ENCODE assay signal across 20 mouse cellular contexts in the genomic region with DNA sequence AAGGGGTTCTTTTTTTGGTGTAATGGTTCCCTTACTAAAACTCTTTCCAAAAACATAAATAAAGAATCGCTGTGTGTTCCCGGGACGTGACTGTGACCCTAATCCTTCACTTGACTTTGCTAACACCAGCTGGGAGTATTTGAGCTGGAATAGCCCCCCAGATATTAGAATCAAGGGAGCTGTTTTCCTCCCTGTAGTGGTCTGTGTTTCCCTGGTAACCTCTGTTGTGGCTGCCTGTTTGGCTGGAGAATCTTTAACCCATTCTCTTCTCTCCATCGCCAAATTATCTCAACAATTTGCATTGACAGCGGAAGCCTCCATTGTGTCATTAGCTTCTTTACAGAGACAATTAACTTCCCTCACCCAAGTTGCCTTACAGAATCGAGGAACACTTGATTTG.
A peak's percentile ranks its signal among the peaks of the same experiment; 100 is the strongest.
DNase-seq lines count a peak whose midpoint lies in the region; ATAC-seq and TF ChIP-seq lines count a peak whose summit lies in the region.
"Had no signal": no experiment of that assay in that cellular context is flagged by ENCODE, and none has a peak within 500 bp of the region (broad histone marks: within the 10 kb centered on the region; RNA-seq: fewer than 3 reads in every experiment).

No protein-coding gene starts in this region.

- no peak overlapping the region for H3K27ac ChIP-seq in hindbrain, embryonic 13.5 days
- H3K27ac ChIP-seq in midbrain, embryonic 15.5 days = no peak overlapping the region
- no peak overlapping the region for H3K27ac ChIP-seq in heart, embryonic 12.5 days (ENCODE audit: poor library complexity, severe bottlenecking)
- no peak overlapping the region for H3K27ac ChIP-seq in intestine, embryonic 16.5 days (ENCODE audit: low read length)
- H3K27ac ChIP-seq: embryonic facial prominence, embryonic 12.5 days; heart, embryonic 13.5 days; limb, embryonic 13.5 days; liver, embryonic 15.5 days had no signal

- 15% methylated on average over 6 of the region's 6 CpGs for WGBS in hindbrain, embryonic 13.5 days
- 15% methylated on average over 6 of the region's 6 CpGs for WGBS in midbrain, embryonic 15.5 days
- 60% methylated on average over 6 of the region's 6 CpGs for WGBS in heart, embryonic 12.5 days
- 38% methylated on average over 6 of the region's 6 CpGs for WGBS in intestine, embryonic 16.5 days

- peak; percentile 4 for DNase-seq in embryo, embryonic 10.5 days (ENCODE audit: low spot score)
- no peak for DNase-seq in embryo, embryonic 9.5 days (ENCODE audit: extremely low spot score)
- peak; percentile 64 for DNase-seq in brain, embryonic 14.5 days (ENCODE audit: low read depth)
- no peak for DNase-seq in right cerebral cortex, postnatal 36 days (ENCODE audit: low spot score in 2 of 2)
- DNase-seq: adrenal gland, postnatal 36 days; cerebellum, adult 9-11 months; heart, postnatal 4 days; kidney, adult 18-20 months; kidney, postnatal 10 days had no signal

- no peaks in the 10 kb centered on the region for H3K27me3 ChIP-seq in hindbrain, embryonic 13.5 days
- no peaks in the 10 kb centered on the region for H3K27me3 ChIP-seq in midbrain, embryonic 15.5 days (replicated peaks)
- no peaks in the 10 kb centered on the region for H3K27me3 ChIP-seq in heart, embryonic 12.5 days (replicated peaks)
- H3K27me3 ChIP-seq in intestine, embryonic 16.5 days (replicated peaks; ENCODE audit: control insufficient read depth, insufficient read depth, low read length) = no peaks in the 10 kb centered on the region
- H3K27me3 ChIP-seq: embryonic facial prominence, embryonic 12.5 days; heart, embryonic 13.5 days; limb, embryonic 13.5 days; liver, embryonic 15.5 days had no signal

- TF ChIP-seq POLR2A in brain, embryonic 14.5 days (IDR thresholded peaks at IDR 0.05; ENCODE audit: borderline replicate concordance, extremely low read depth, insufficient read depth, insufficient read length, poor library complexity, severe bottlenecking) = no peak

- H3K4me2 ChIP-seq in hindbrain, embryonic 13.5 days = peak overlapping the region; percentile 31
- peak overlapping the region; percentile 3; the same call in 1 of the 2 replicates for H3K4me2 ChIP-seq in midbrain, embryonic 15.5 days
- H3K4me2 ChIP-seq in heart, embryonic 12.5 days = no peak overlapping the region
- no peak overlapping the region for H3K4me2 ChIP-seq in intestine, embryonic 16.5 days (ENCODE audit: low read depth, low read length)
- H3K4me2 ChIP-seq: embryonic facial prominence, embryonic 12.5 days; heart, embryonic 13.5 days; limb, embryonic 13.5 days; liver, embryonic 15.5 days had no signal

- TF ChIP-seq CTCF in brain, embryonic 14.5 days (IDR thresholded peaks at IDR 0.05; ENCODE audit: borderline replicate concordance, extremely low read depth, insufficient read depth, insufficient read length) = no peak

- H3K9me3 ChIP-seq in hindbrain, embryonic 13.5 days = no peaks in the 10 kb centered on the region
- H3K9me3 ChIP-seq in midbrain, embryonic 15.5 days = no peaks in the 10 kb centered on the region
- H3K9me3 ChIP-seq in heart, embryonic 12.5 days (replicated peaks) = no peaks in the 10 kb centered on the region
- no peaks in the 10 kb centered on the region for H3K9me3 ChIP-seq in intestine, embryonic 16.5 days (ENCODE audit: control insufficient read depth, low read length)
- H3K9me3 ChIP-seq: embryonic facial prominence, embryonic 12.5 days; heart, embryonic 13.5 days; limb, embryonic 13.5 days; liver, embryonic 15.5 days had no signal

- no peak overlapping the region for H3K9ac ChIP-seq in hindbrain, embryonic 13.5 days
- H3K9ac ChIP-seq in midbrain, embryonic 15.5 days = no peak overlapping the region
- no peak overlapping the region for H3K9ac ChIP-seq in heart, embryonic 12.5 days
- H3K9ac ChIP-seq in intestine, embryonic 16.5 days (ENCODE audit: low read depth, low read length) = no peak overlapping the region
- H3K9ac ChIP-seq: embryonic facial prominence, embryonic 12.5 days; heart, embryonic 13.5 days; limb, embryonic 13.5 days; liver, embryonic 15.5 days had no signal

- ATAC-seq in hindbrain, embryonic 13.5 days (ENCODE audit: low FRiP score) = peak; percentile 63; the same call in 1 of the 2 replicates
- ATAC-seq in midbrain, embryonic 15.5 days (replicated peaks) = peak; percentile 75
- ATAC-seq in heart, embryonic 12.5 days (ENCODE audit: insufficient number of reproducible peaks, low FRiP score) = no peak
- no peak for ATAC-seq in intestine, embryonic 16.5 days
- ATAC-seq: CD4-positive, CD25-positive, alpha-beta regulatory T cell, adult 4 months; lung, postnatal 0 days had no signal

- H3K36me3 ChIP-seq in hindbrain, embryonic 13.5 days = no peaks in the 10 kb centered on the region
- no peaks in the 10 kb centered on the region for H3K36me3 ChIP-seq in midbrain, embryonic 15.5 days (replicated peaks)
- no peaks in the 10 kb centered on the region for H3K36me3 ChIP-seq in heart, embryonic 12.5 days
- no peaks in the 10 kb centered on the region for H3K36me3 ChIP-seq in intestine, embryonic 16.5 days (ENCODE audit: control insufficient read depth, insufficient read depth, low read length)
- H3K36me3 ChIP-seq: embryonic facial prominence, embryonic 12.5 days; G1E; heart, embryonic 13.5 days; limb, embryonic 13.5 days; liver, embryonic 15.5 days had no signal

- H3K4me3 ChIP-seq in hindbrain, embryonic 13.5 days = no peak overlapping the region
- no peak overlapping the region for H3K4me3 ChIP-seq in midbrain, embryonic 15.5 days
- no peak overlapping the region for H3K4me3 ChIP-seq in heart, embryonic 12.5 days
- H3K4me3 ChIP-seq in intestine, embryonic 16.5 days (ENCODE audit: low read length) = no peak overlapping the region
- H3K4me3 ChIP-seq: embryonic facial prominence, embryonic 12.5 days; heart, embryonic 13.5 days; limb, embryonic 13.5 days; liver, embryonic 15.5 days had no signal

- H3K4me1 ChIP-seq in hindbrain, embryonic 13.5 days (replicated peaks) = peaks cover 8% of the 10 kb centered on the region
- H3K4me1 ChIP-seq in midbrain, embryonic 15.5 days = peaks cover 5% of the 10 kb centered on the region; the same call in 1 of the 2 replicates
- H3K4me1 ChIP-seq in heart, embryonic 12.5 days (replicated peaks) = no peaks in the 10 kb centered on the region
- H3K4me1 ChIP-seq in intestine, embryonic 16.5 days (ENCODE audit: control insufficient read depth, insufficient read depth, low read length) = no peaks in the 10 kb centered on the region
- H3K4me1 ChIP-seq: embryonic facial prominence, embryonic 12.5 days; heart, embryonic 13.5 days; limb, embryonic 13.5 days; liver, embryonic 15.5 days had no signal

Comparison
In these comparisons a context has a peak if more than half of its experiments do, and no peak if none do; other contexts are left out.
1. DNase-seq: peak in embryo, embryonic 10.5 days (single experiment) and brain, embryonic 14.5 days (single experiment); none in embryo, embryonic 9.5 days (single experiment) and right cerebral cortex, postnatal 36 days (0 of 2).
2. ATAC-seq: peak in hindbrain, embryonic 13.5 days (single experiment) and midbrain, embryonic 15.5 days (single experiment); none in heart, embryonic 12.5 days (single experiment) and intestine, embryonic 16.5 days (single experiment).
3. H3K4me2 ChIP-seq: peak in hindbrain, embryonic 13.5 days (single experiment) and midbrain, embryonic 15.5 days (single experiment); none in heart, embryonic 12.5 days (single experiment) and intestine, embryonic 16.5 days (single experiment).